ENCODE assay signal across 9 mouse cellular contexts in the genomic region with DNA sequence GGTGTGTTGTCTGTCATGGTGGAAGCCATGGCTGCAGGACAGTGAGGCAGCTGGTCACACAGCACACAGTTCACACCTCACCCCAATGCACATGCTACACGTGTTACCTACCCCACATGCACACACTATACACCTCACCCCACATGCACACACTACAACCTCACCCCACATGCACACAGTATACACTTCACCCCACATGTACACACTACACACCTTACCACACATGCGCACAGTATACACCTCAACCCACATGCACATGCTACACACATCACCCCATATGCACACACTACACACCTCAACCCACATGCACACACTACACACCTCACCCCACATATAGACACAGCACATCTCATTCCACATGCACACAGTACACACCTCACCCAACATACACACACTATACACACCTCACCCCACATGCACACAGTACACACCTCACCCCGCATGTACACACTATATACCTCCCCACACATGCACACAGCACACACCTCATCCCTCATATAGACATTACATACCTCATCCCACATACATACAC.
DNase-seq lines count a peak whose midpoint lies in the region; ATAC-seq and TF ChIP-seq lines count a peak whose summit lies in the region.
"Had no signal": no experiment of that assay in that cellular context is flagged by ENCODE, and none has a peak within 500 bp of the region (broad histone marks: within the 10 kb centered on the region; RNA-seq: fewer than 3 reads in every experiment).

No protein-coding gene starts in this region.

- WGBS in cerebellum, adult 2 months: 94% methylated on average over 3 of the region's 3 CpGs
- WGBS in neural tube, embryonic 13.5 days: 94% methylated on average over 3 of the region's 3 CpGs
- WGBS in neural tube, embryonic 15.5 days: 98% methylated on average over 3 of the region's 3 CpGs
- 96% methylated on average over 3 of the region's 3 CpGs for WGBS in limb, embryonic 12.5 days

- no peak for TF ChIP-seq POLR2A in cerebellum, adult 2 months (IDR thresholded peaks at IDR 0.05; ENCODE audit: borderline replicate concordance, insufficient read depth, low read length)

- intact Hi-C loops in left cerebral cortex, postnatal 14 days (cut with DNase I): no loop called here

- H3K36me3 ChIP-seq in neural tube, embryonic 13.5 days: no peaks in the 10 kb centered on the region
- H3K36me3 ChIP-seq in neural tube, embryonic 15.5 days: no peaks in the 10 kb centered on the region
- no peaks in the 10 kb centered on the region for H3K36me3 ChIP-seq in limb, embryonic 12.5 days

- no peak overlapping the region for H3K27ac ChIP-seq in cerebellum, adult 2 months (ENCODE audit: insufficient read depth, low read length)
- H3K27ac ChIP-seq in neural tube, embryonic 13.5 days (replicated peaks): no peak overlapping the region
- H3K27ac ChIP-seq in neural tube, embryonic 15.5 days (replicated peaks): no peak overlapping the region
- H3K27ac ChIP-seq in limb, embryonic 12.5 days: no peak overlapping the region

- no peak overlapping the region for H3K4me3 ChIP-seq in cerebellum, adult 2 months (replicated peaks; ENCODE audit: insufficient read depth, low read depth, low read length)
- no peak overlapping the region for H3K4me3 ChIP-seq in neural tube, embryonic 13.5 days
- H3K4me3 ChIP-seq in neural tube, embryonic 15.5 days (replicated peaks): no peak overlapping the region
- H3K4me3 ChIP-seq in limb, embryonic 12.5 days (replicated peaks): no peak overlapping the region

- no peaks in the 10 kb centered on the region for H3K27me3 ChIP-seq in cerebellum, adult 2 months (ENCODE audit: control insufficient read depth, insufficient read depth, low read length)
- H3K27me3 ChIP-seq in neural tube, embryonic 13.5 days: peaks cover 24% of the 10 kb centered on the region
- H3K27me3 ChIP-seq in neural tube, embryonic 15.5 days (replicated peaks): peaks cover 12% of the 10 kb centered on the region
- peaks cover 6% of the 10 kb centered on the region for H3K27me3 ChIP-seq in limb, embryonic 12.5 days

- H3K4me1 ChIP-seq in cerebellum, adult 2 months (ENCODE audit: control insufficient read depth, insufficient read depth, low read length): no peaks in the 10 kb centered on the region
- H3K4me1 ChIP-seq in neural tube, embryonic 13.5 days (replicated peaks): peaks cover 33% of the 10 kb centered on the region
- peaks cover 10% of the 10 kb centered on the region; the same call in 1 of the 2 replicates for H3K4me1 ChIP-seq in neural tube, embryonic 15.5 days
- H3K4me1 ChIP-seq in limb, embryonic 12.5 days (replicated peaks): peaks cover 16% of the 10 kb centered on the region

- no peak overlapping the region for H3K9ac ChIP-seq in neural tube, embryonic 13.5 days
- H3K9ac ChIP-seq in neural tube, embryonic 15.5 days (replicated peaks): no peak overlapping the region
- no peak overlapping the region for H3K9ac ChIP-seq in limb, embryonic 12.5 days (replicated peaks)

- no peak overlapping the region for H3K4me2 ChIP-seq in neural tube, embryonic 13.5 days
- H3K4me2 ChIP-seq in neural tube, embryonic 15.5 days: no peak overlapping the region
- H3K4me2 ChIP-seq in limb, embryonic 12.5 days: no peak overlapping the region

- TF ChIP-seq CTCF in cerebellum, adult 2 months (IDR thresholded peaks at IDR 0.05; ENCODE audit: borderline replicate concordance, insufficient read depth, low read depth, low read length): 0 out of 2 replicates have a peak, but pooled peaks have one; percentile 7

- ATAC-seq in neural tube, embryonic 13.5 days (ENCODE audit: low read depth): peak; percentile 26; the same call in 1 of the 2 replicates
- no peak; the same call in 1 of the 2 replicates for ATAC-seq in neural tube, embryonic 15.5 days (ENCODE audit: low FRiP score)
- ATAC-seq in limb, embryonic 12.5 days (ENCODE audit: insufficient number of reproducible peaks, insufficient read depth, low FRiP score, low TSS enrichment, low read depth): peak; percentile 52; the same call in 1 of the 2 replicates
- ATAC-seq: lung, postnatal 0 days had no signal

- peaks cover 4% of the 10 kb centered on the region; the same call in 1 of the 2 replicates for H3K9me3 ChIP-seq in neural tube, embryonic 13.5 days
- H3K9me3 ChIP-seq in neural tube, embryonic 15.5 days (replicated peaks): no peaks in the 10 kb centered on the region
- peaks cover 13% of the 10 kb centered on the region for H3K9me3 ChIP-seq in limb, embryonic 12.5 days

- DNase-seq in cerebellum, adult 2 months: no peak
- no peak for DNase-seq in cerebellum, postnatal 10 days
- no peak for DNase-seq in left cerebral cortex, postnatal 14 days (ENCODE audit: low spot score in 2 of 2)
- DNase-seq in adrenal gland, adult 2 months: no peak
- DNase-seq in urinary bladder, adult 18-20 months (ENCODE audit: low spot score in 2 of 2): no peak
